Mouse (Mus musculus) megakaryocyte, adult 5-6 weeks (primary cell): Measurements from ENCODE around the gene Lgals9. TPM values are rescaled to one million over a fixed set of nuclear protein-coding genes. Genes with fewer than 3 reads are reported as not detected.

Experiments used
- ATAC-seq: 2 replicates; pipeline ENCODE4 v1.8.0; 2016; ENCODE audit warnings: mild to moderate bottlenecking, inconsistent platforms; ENCODE audit not compliant: poor library complexity, severe bottlenecking
- total RNA-seq, 2 experiments: library from RNA; stranded (forward) in 1 of 2; stranded (reverse) in 1 of 2; fragments of 153-499, 151-499 nt in 1 of 2; fragments of 221-1000, 200-1000 nt in 1 of 2; gene quantifications; 2 replicates each; pipeline versions ENCODE4 v1.2.3 to v1.2.4; 2015 to 2017

The Lgals9 gene
- total RNA-seq, 2 experiments from 2014 or later = 40.4 to 218 TPM

DNA sequence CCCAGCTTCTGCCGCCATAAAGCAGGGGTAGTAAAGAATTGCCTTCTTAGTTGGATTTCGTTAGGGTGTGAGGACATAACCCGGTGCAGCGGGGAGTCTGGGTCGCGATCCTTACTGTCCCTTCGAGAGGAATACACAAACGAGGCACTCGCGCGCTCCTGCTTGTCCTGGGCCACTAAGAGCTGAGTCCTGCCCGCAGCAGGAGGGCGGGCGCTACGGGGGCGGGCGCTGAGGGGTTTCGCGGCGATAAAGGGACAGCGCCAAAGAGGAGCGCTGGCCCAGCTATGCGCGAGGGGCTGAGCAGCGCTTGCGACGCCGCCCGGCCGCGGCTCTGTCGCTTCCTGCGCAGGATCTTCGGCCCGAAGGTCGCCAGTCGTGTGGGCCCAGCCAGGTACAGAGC is 59.8 kb downstream of the Lgals9 start:
- ATAC-seq = peak; percentile 18; the same call in 1 of the 2 replicates

DNA sequence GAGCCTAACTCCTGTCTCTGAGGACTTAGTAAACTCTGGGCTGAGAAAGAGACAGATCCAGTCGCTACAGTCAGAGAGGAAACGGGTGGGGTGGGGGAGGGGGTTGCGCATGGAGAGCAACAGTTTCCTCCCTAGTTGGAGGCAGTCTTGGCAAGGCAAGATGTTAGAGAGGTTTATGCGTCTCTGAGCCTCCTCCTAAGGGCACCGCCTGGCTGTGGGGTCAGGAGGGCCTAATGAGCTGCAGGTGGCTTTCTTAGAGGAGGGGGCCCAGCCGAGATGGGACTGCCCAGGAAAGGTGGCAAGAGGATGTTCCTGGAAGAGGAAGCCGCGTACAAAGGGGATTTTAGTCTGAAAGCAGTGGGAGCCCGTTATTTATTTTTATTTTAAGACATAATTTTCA is 60.6 kb downstream of the Lgals9 start:
- ATAC-seq = no peak

DNA sequence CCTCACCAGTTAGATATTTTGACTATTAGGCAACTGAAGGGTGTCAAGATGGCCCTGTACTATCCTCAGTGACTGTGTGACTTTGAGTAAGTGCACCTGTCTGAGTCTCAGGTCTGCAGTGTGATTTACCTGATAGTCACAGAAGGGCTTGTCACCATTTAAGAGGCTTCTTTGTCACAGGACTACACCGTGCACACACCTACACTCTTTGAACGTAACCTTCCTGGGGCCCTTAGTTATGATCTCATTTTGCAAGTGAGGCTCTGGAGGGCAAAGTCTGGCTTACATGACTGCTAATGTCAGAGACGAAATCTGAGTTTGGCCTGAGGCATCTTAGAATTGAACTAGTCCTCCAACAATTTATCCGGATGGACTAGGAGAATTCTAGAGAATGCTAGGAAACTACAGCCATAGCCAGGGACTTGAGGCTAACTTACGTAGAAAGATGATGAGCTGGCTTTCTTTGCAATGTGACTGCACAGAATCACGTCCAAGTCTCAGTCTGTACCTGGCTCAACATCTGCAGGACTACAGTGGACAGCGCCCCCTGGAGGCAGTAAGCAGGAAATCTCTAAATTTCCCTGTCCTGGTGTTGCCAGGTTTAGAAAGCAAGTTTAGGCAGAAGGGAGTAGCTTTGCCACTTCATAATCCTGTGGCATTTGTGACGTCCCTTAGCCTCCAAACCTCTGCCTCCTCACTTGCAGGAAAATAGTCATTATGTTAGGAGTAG is 61.9 kb downstream of the Lgals9 start:
- peak; percentile 84 for ATAC-seq

DNA sequence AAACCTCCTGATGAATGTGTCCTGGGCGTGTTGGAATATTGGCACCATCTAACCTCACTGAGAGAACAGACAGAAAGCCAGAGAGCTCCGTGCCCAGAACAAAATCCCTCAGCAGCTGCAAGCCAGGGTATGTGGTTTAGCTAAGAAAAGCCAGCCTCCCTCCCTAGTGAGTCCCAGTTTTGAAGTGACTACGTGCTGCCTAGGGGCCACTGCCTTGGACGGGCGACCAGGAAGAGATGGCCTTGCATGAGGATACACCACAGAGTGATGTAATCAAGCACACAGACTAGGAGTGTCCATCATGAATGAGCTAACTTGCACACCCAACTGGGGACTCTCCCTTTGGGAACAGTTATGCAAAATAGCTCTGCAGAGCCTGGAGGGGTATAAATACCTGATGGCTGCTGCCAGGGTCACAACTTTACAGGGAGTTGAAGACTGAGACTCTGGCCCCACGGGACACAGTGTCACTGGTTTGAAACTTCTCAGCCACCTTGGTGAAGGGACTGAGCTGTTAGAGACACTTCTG is 64.3 kb downstream of the Lgals9 start, which contains the start of gene Nos2:
TSS of gene Nos2 (plus strand) at position 377 of the 529 bp plus-strand sequence.
- no peak for ATAC-seq

DNA sequence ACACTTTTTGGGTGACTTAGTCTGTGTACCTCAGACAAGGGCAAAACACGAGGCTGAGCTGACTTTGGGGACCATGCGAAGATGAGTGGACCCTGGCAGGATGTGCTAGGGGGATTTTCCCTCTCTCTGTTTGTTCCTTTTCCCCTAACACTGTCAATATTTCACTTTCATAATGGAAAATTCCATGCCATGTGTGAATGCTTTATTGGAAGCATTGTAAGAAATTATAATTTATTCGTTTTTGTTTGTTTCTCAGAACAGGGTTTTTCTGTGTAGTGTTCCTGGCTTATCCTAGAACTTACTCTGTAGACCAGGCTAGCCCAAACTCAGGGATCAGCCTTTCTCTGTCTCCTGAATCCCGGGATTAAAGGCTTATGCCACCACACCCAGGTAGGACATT is 65.0 kb downstream of the Lgals9 start:
- no peak for ATAC-seq

DNA sequence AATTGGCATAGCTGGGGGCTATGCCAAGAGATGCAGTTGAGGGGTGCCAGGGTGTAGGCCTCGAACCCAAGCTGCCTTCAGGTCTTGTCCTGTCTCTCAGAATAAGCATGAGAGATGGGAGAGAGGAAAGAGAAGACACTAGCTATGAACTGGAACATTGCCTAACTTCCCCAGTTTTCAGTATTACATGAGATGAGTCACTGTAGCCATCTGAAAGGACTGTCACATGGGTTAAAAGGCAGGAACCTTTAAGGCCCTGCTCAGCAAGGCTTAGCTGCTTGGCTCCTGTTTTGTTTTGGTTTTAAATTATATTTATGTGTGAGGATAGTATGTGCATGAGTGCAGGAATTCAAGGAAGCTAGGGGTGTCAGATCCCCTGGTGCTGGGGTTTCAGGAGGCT is 68.3 kb downstream of the Lgals9 start:
- ATAC-seq = peak; percentile 90

DNA sequence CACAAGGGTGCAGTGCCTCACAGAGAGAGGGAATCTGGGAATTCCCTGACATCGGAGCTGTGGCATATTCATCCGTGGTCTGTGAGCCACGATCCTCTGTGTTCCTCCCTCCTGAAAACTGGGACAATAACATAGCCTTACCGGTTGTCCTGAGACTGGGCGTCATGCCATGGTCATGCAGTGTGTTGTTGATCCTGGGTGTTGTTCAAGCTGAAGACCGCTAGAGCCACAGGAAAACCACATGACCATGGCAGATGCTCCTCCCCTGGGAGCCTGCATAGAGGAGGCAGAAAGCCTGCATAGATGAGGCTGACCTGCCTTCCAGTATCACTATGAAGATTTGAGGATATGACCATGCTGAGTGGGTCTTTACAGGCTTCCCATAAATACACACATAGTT is 69.3 kb downstream of the Lgals9 start:
- ATAC-seq = 0 out of 2 replicates have a peak, but pooled peaks have one; percentile 38

Other genes starting within 250 kb of the Lgals9 start
- 21.3 and 25.6 TPM in 2 replicates for gene Ccnq, start 233.2 kb downstream of the Lgals9 start, total RNA-seq (2015)
- 15.1 and 22.5 TPM in 2 replicates for gene Ccnq, start 233.2 kb downstream of the Lgals9 start, total RNA-seq (2017)
- gene Lyrm9, start 158.4 kb downstream of the Lgals9 start, total RNA-seq (2015) = 1.4 and 6.4 TPM in 2 replicates
- 29.1 and 31.6 TPM in 2 replicates for gene Lyrm9, start 158.4 kb downstream of the Lgals9 start, total RNA-seq (2017)
- gene Nos2, start 64.2 kb downstream of the Lgals9 start, total RNA-seq (2015) = not detected in 2 replicates
- gene Nos2, start 64.2 kb downstream of the Lgals9 start, total RNA-seq (2017) = not detected in 2 replicates
- gene Ksr1, start 161.5 kb upstream of the Lgals9 start, total RNA-seq (2015) = 6.4 and 6.8 TPM in 2 replicates
- 5.2 and 10.8 TPM in 2 replicates for gene Ksr1, start 161.5 kb upstream of the Lgals9 start, total RNA-seq (2017)